Mouse (Mus musculus) testis, adult 2 months (tissue): ENCODE measurements at regions not wholly inside any gene's neighbourhood (a gene's known extent, or its start where the extent isn't known, plus 50 kb on each side); places are given as distances from the start of the nearest gene placed in this dataset.

Experiments
- H3K27ac ChIP-seq: fragments of 200-500 bp; 2 replicates; pipeline ENCODE4 v1.5.1; 2012; ENCODE audit warnings: low read depth, low read length; ENCODE audit not compliant: control insufficient read depth, insufficient read depth
- H3K27me3 ChIP-seq: fragments of 200-500 bp; 2 replicates; pipeline ENCODE4 v1.6.1; 2012; ENCODE audit warnings: mild to moderate bottlenecking, low read length, moderate library complexity; ENCODE audit not compliant: control insufficient read depth, insufficient read depth
- H3K36me3 ChIP-seq: fragments of 200-500 bp; 2 replicates; pipeline ENCODE4 v1.6.1; 2012; ENCODE audit warnings: mild to moderate bottlenecking, low read length; ENCODE audit not compliant: control insufficient read depth, insufficient read depth
- H3K4me1 ChIP-seq: fragments of 200-500 bp; 2 replicates; pipeline ENCODE4 v1.6.1; 2012; ENCODE audit warnings: low read length; ENCODE audit not compliant: control insufficient read depth, insufficient read depth
- H3K4me3 ChIP-seq: fragments of 200-500 bp; 2 replicates; pipeline ENCODE4 v1.5.1; 2012; ENCODE audit warnings: low read depth, mild to moderate bottlenecking, low read length, moderate library complexity, mixed read lengths; ENCODE audit not compliant: control insufficient read depth
- CTCF ChIP-seq: fragments of 200-500 bp; IDR thresholded peaks from 2 replicates; pipeline ENCODE4 v1.5.1; 2012; ENCODE audit warnings: low read depth, mild to moderate bottlenecking, inconsistent platforms, low read length, moderate library complexity; ENCODE audit not compliant: control insufficient read depth, insufficient read depth, insufficient replicate concordance
- POLR2A ChIP-seq: fragments of 200-500 bp; IDR thresholded peaks from 2 replicates; pipeline ENCODE4 v1.6.1; 2012; ENCODE audit warnings: low read depth, mild to moderate bottlenecking, inconsistent platforms, low read length, moderate library complexity; ENCODE audit not compliant: control insufficient read depth

DNA sequence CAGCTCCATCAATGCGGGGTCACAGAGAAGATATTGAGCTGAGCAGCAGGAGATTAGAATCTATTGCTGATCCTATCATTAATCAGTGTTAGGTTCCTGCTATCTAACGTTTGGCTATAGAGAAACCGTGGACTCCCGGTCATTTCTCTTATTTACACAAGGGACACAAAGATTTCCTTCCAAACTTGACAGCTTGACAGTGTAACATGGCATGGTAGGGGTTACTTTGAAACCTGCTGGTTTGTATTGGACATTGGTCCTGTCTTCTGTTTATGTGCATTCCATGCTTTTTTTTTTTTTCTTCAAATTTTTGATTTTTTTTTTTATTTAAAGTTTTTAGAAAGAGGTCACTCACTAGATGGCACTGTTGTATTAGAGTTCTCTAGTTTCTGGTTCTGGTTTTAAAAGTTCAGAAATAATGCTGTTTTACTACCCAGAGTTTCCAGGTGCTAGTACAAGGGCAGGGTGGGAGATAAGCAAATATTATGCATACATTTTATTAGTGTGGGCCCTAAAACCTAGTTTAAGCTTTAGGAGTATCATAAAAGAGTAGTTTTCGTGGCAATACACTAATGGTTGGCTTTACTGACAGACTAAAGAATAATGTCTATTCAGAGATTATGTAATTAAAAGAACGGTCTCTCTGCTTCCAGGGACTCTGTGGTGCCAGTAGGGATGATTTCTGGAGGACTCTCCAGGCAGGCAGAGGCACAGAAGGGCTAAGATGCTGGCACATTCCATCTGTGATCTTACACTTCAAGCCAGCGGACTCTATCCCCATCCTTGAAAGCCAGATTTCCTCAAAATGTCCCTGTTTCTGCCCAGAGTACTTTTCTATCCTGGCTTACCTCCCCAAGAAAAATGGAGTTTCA, 83.8 kb upstream of the Sel1l start:
- H3K27ac ChIP-seq = no peak overlapping the region
- no peaks in the 10 kb centered on the region for H3K27me3 ChIP-seq
- no peak overlapping the region for H3K4me3 ChIP-seq
- H3K36me3 ChIP-seq = no peaks in the 10 kb centered on the region
- no peaks in the 10 kb centered on the region for H3K4me1 ChIP-seq
- TF ChIP-seq POLR2A (no peak), CTCF (no peak)

- no peak overlapping the region for H3K27ac ChIP-seq
- no peaks in the 10 kb centered on the region for H3K27me3 ChIP-seq
- no peak overlapping the region for H3K4me3 ChIP-seq
- no peak for TF ChIP-seq CTCF
- no peak for TF ChIP-seq POLR2A
- no peaks in the 10 kb centered on the region for H3K4me1 ChIP-seq
- H3K36me3 ChIP-seq = no peaks in the 10 kb centered on the region
Measured at GRCm38 (mm10) chr12:91931586-91931985, 82.6 kb upstream of the Sel1l start.

DNA sequence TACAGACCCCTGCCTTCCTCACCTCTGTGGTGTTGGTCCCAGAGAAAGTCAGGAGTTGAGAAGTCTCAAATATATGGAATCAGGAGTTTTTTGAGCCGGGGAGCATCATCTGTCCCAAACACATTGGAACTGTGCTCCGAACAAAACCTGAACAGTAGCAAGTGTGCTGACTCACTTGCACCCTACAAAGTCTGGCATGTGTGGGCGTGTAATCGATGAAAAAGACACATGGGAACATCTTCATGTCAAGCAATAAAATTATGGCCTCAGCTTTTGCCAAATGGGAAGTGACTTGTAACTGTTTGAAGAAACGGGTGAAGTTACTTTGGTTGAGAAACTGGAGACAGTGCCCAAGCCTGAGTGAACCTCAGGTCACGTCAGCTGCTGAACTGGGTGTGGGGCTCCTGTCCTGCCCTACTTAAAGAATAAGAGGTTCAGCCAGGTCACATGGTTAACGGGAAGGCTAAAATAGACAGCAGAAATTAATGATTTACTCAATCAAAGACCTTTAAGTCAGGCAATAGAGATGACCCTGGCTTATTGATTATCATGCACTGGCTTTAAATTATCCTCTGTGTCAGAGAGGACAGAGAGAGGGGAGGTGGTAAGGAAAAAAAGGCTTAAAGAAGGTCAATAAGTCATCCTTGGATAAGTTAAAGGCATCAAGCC, 80.6 kb upstream of the Sel1l start:
- Histone ChIP-seq H3K27ac (no peak overlapping the region), H3K4me3 (no peak overlapping the region), H3K4me1 (no peaks in the 10 kb centered on the region), H3K27me3 (no peaks in the 10 kb centered on the region), H3K36me3 (no peaks in the 10 kb centered on the region)
- no peak for TF ChIP-seq POLR2A
- TF ChIP-seq CTCF = no peak

DNA sequence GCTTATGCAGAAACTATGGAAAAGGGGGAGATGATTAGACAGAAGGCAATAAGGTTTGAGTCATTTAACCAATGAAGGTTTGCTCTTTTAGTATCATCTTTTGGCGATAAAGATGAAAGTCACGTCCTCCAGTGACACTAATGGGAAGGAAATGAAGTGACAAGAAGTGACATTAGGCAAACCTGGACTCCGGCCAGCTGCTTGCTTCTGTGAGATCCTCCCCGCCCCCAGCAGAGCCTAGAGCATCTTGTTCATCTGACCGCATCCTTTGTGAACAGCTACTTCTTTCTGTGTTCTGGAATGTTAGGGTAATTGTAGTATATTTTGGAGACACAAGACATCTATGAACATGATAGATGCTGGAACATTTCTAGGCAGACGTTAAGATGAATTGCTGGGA, 78.6 kb upstream of the Sel1l start:
- Histone ChIP-seq H3K27ac (no peak overlapping the region), H3K4me3 (no peak overlapping the region), H3K27me3 (no peaks in the 10 kb centered on the region), H3K36me3 (no peaks in the 10 kb centered on the region), H3K4me1 (no peaks in the 10 kb centered on the region)
- no peak for TF ChIP-seq CTCF
- TF ChIP-seq POLR2A = no peak

DNA sequence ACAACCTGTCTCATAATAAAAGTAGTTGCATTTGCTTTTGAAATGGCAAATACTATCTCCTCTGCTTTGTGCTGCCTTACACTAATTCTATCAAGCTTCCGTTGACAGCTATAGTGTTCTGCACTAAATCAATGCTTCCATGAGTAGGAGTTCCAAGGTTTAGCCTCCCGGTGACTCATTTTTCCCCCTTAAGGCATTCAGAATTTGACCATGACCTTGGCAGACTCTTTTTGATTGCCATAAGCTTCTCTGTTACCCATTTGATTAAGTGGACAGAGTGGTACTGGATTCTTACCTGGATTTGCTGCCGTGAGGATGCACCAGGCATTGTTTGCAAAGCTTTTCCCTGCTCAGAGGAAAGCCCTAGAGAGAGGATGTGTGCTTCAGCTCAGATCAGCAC, 66.5 kb upstream of the Sel1l start:
- H3K4me3 ChIP-seq = no peak overlapping the region
- TF ChIP-seq POLR2A (no peak), CTCF (no peak)
- no peaks in the 10 kb centered on the region for H3K4me1 ChIP-seq
- no peaks in the 10 kb centered on the region for H3K27me3 ChIP-seq
- no peak overlapping the region for H3K27ac ChIP-seq
- H3K36me3 ChIP-seq = no peaks in the 10 kb centered on the region

- Histone ChIP-seq H3K4me3 (no peak overlapping the region), H3K27me3 (no peaks in the 10 kb centered on the region), H3K36me3 (no peaks in the 10 kb centered on the region), H3K4me1 (no peaks in the 10 kb centered on the region), H3K27ac (no peak overlapping the region)
- TF ChIP-seq CTCF = no peak
- TF ChIP-seq POLR2A = no peak
Measured at GRCm38 (mm10) chr12:91910529-91910928, 61.6 kb upstream of the Sel1l start.
